Mouse (Mus musculus) midbrain, embryonic 14.5 days (tissue): ENCODE results near the gene Sars2. TPM values are rescaled to one million over a fixed set of nuclear protein-coding genes. Genes with fewer than 3 reads are reported as not detected.

Source experiments
- ATAC-seq: fragments of 200-750 bp; cut with Nextera tagmentation; 2 replicates; pipeline ENCODE4 v1.8.0; 2017; ENCODE audit warnings: moderate number of reproducible peaks, moderate library complexity; ENCODE audit not compliant: low FRiP score, low TSS enrichment
- DNase-seq: peaks from one replicate; pipeline ENCODE4 v3.0.0-alpha.2; 2015
- H3K27ac ChIP-seq: fragments of 300-500 bp; sonication (generic); replicated peaks from 2 replicates; pipeline ENCODE4 v1.5.1; 2014; ENCODE audit warnings: mild to moderate bottlenecking, low read depth, low read length, moderate library complexity
- H3K27me3 ChIP-seq: fragments of 300-500 bp; sonication (generic); 2 replicates; pipeline ENCODE4 v1.6.1; 2014; ENCODE audit warnings: low read length, control low read depth, mixed read lengths; ENCODE audit not compliant: control insufficient read depth, insufficient read depth
- H3K36me3 ChIP-seq: fragments of 300-500 bp; sonication (generic); 2 replicates; pipeline ENCODE4 v1.6.1; 2014; ENCODE audit warnings: low read length, control low read depth; ENCODE audit not compliant: control insufficient read depth, insufficient read depth
- H3K4me1 ChIP-seq: fragments of 300-500 bp; sonication (generic); 2 replicates; pipeline ENCODE4 v1.6.1; 2014; ENCODE audit warnings: mild to moderate bottlenecking, antibody characterized with exemption, low read length, control low read depth; ENCODE audit not compliant: control insufficient read depth, insufficient read depth
- H3K4me2 ChIP-seq: fragments of 300-500 bp; sonication (generic); 2 replicates; pipeline ENCODE4 v1.6.1; 2014; ENCODE audit warnings: mild to moderate bottlenecking, low read length, moderate library complexity
- H3K4me3 ChIP-seq: fragments of 300-500 bp; sonication (generic); replicated peaks from 2 replicates; pipeline ENCODE4 v1.5.1; 2014; ENCODE audit warnings: low read depth, low read length
- H3K9ac ChIP-seq: fragments of 300-500 bp; sonication (generic); replicated peaks from 2 replicates; pipeline ENCODE4 v1.6.1; 2014; ENCODE audit warnings: mild to moderate bottlenecking, low read length, moderate library complexity
- H3K9me3 ChIP-seq: fragments of 300-500 bp; sonication (generic); 2 replicates; pipeline ENCODE4 v1.6.1; 2016; ENCODE audit warnings: low read length, control low read depth, mixed read lengths; ENCODE audit not compliant: control insufficient read depth
- WGBS: fragments of 180-500 bp; shearing (Covaris S2); extraction: QIAGEN DNeasy Blood & Tissue Kit; methylation state at CpG from one replicate; pipeline ENCODE4 v1.1.7; 2014; 5-methylcytosine and 5-hydroxymethylcytosine counted together
- polyA plus RNA-seq: library from polyadenylated mRNA; unstranded; fragments of >200 nt; fragmentation: Nextera tagmentation; extraction: Ambion mirVana; gene quantifications from 2 replicates; pipeline ENCODE4 v1.2.1, GENCODE M21; 2014

The Sars2 gene
- polyA plus RNA-seq, 1 experiment from 2014 or later: 16.8 TPM

DNA sequence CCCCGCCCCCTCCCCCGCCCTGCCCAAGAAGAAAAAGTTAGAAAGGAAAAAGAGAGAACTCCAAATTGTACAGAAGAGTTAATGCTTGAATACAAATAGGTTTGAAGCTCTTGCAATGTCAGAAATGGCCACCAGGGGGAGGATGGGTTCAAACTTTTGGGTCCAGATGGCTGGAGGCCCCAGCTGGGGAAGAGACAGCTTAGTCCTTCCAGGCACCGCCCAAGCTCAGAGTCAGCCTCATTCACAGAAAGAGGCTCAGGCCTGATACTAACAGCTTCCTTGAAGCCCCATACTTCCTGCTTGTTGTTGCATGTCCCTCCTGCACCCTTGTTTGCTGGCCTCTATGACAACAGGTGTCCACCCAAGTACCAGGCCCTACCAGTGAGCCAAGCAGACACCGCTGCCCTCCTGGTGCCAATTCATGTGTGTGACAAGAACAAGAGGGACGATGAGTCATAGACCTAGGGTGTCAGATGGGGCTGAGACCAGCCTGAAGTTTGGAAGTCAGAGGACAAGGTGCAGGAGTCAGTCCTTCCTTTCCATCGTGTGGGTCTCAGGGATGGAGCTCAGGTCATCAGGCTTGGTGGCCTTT, 38.4 kb downstream of the Sars2 start:
- Histone ChIP-seq H3K9ac (no peak overlapping the region), H3K4me1 (no peaks in the 10 kb centered on the region)
- WGBS: 48% methylated on average over 6 of the region's 6 CpGs

DNA sequence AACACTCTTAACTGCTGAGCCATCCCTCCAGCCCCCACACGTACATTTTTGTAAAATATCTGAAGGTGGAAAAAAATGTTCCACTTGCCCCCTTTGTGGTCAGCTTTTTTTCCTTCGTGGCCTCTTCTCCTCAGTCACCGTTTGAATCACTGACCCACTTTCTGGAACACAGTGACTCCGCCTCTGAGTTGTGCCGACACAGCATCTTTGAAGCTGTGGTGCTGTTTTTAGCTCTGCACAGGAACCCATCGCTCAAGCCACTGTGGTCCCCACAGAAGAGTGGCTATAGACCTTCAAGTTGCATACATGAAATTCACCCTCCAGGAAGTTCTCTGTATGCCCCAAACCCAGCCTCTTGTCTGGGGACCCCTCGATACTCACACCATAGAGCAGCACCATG, 39.1 kb downstream of the Sars2 start:
- WGBS: 86% methylated on average over 7 of the region's 7 CpGs
- Histone ChIP-seq H3K4me1 (no peaks in the 10 kb centered on the region), H3K4me2 (no peak overlapping the region), H3K9ac (no peak overlapping the region), H3K4me3 (no peak overlapping the region), H3K9me3 (no peaks in the 10 kb centered on the region), H3K36me3 (peaks cover 39% of the 10 kb centered on the region), H3K27me3 (no peaks in the 10 kb centered on the region), H3K27ac (no peak overlapping the region)
- no peak for ATAC-seq
- no peak for DNase-seq

More for the DNA sequence above, 38.4 kb downstream of the Sars2 start:
- no peak overlapping the region for H3K27ac ChIP-seq
- DNase-seq (peak; percentile 93), ATAC-seq (0 out of 2 replicates have a peak, but pooled peaks have one; percentile 31)
- no peak overlapping the region for H3K4me2 ChIP-seq
- peaks cover 36% of the 10 kb centered on the region for H3K36me3 ChIP-seq
- no peak overlapping the region for H3K4me3 ChIP-seq
- H3K27me3 ChIP-seq: no peaks in the 10 kb centered on the region
- H3K9me3 ChIP-seq: no peaks in the 10 kb centered on the region

DNA sequence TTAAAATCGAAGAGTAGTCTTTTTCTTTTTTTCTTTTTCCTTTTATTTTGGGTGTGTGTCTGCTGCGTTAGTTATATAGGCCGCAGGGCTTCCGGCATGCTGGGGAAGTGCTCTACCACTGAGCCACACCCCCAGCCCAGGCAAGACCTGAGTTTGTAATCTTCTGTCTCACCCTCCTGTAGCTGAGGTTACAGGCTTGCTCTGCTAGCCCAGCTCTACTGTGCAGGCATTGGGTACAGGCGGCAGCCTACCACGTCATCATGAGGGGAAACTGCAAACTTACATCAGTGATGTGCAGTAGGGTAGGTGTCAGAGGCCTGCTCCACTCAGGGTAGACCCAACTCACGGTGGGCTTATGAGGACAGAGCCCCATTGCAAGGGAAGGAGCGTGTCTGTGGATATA, 39.5 kb downstream of the Sars2 start:
- no peak overlapping the region for H3K9ac ChIP-seq
- no peak overlapping the region for H3K27ac ChIP-seq
- no peaks in the 10 kb centered on the region for H3K4me1 ChIP-seq
- no peaks in the 10 kb centered on the region for H3K27me3 ChIP-seq
- no peak overlapping the region for H3K4me2 ChIP-seq
- H3K36me3 ChIP-seq: peaks cover 41% of the 10 kb centered on the region
- no peaks in the 10 kb centered on the region for H3K9me3 ChIP-seq
- no peak overlapping the region for H3K4me3 ChIP-seq
- no peak for ATAC-seq
- DNase-seq: no peak
- WGBS: 92% methylated on average over 8 of the region's 8 CpGs

- no peak for ATAC-seq
- 72% methylated on average over 5 of the region's 5 CpGs for WGBS
- Histone ChIP-seq H3K27me3 (no peaks in the 10 kb centered on the region), H3K9ac (no peak overlapping the region), H3K4me1 (no peaks in the 10 kb centered on the region), H3K36me3 (peaks cover 42% of the 10 kb centered on the region), H3K4me2 (no peak overlapping the region), H3K4me3 (no peak overlapping the region), H3K9me3 (no peaks in the 10 kb centered on the region), H3K27ac (no peak overlapping the region)
- DNase-seq: no peak
Observed at GRCm38 (mm10) chr7:28785161-28785560, 43.4 kb downstream of the Sars2 start.

- H3K36me3 ChIP-seq: peaks cover 36% of the 10 kb centered on the region
- no peaks in the 10 kb centered on the region for H3K9me3 ChIP-seq
- no peak for ATAC-seq
- no peaks in the 10 kb centered on the region for H3K27me3 ChIP-seq
- no peaks in the 10 kb centered on the region for H3K4me1 ChIP-seq
- H3K4me3 ChIP-seq: no peak overlapping the region
- WGBS: 93% methylated on average over 9 of the region's 9 CpGs
- DNase-seq: no peak
- H3K27ac ChIP-seq: no peak overlapping the region
- no peak overlapping the region for H3K9ac ChIP-seq
- H3K4me2 ChIP-seq: no peak overlapping the region
Observed at GRCm38 (mm10) chr7:28787884-28788283, 46.1 kb downstream of the Sars2 start.

DNA sequence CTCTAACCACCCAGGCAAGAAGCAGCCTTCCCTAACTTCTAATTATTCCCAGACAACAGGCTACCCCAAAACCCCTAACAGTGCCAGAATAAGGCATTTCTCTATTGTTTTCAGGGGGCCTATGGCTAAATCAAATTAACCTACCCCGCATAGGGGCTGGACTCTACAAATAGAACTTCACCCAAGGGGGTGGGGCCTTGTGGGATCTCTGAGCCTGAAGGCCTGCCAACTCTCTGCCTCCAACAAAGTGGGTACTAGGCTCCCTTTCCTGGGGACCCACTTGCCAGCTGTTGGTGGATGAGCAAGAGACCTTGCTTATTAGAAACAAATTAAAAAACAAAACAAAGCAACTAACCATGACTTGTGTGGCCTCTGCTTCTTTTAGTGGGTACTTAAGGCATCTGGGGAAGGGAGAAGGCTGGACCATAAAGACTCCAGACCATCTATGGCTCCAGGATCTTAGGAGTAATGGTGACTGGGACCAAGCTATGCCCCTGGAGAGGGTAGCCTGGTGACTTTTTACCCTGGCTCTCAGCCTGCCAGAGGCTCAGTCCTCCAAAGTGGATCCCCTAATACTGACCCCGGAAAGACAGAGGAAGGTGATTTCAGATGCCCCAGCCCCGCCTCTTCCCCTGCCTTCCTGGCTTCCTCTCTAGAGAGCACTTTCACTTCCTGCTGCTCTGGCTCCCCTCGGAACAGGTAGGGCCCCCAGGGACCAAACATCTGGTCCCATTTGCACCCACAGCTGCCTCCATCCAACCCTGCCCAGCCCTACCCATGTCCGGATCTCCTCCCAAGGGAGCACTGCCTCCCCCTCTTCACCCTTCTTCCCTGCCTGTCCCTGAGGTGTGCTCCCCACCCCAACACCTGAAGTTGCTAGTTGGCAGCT, 46.8 kb downstream of the Sars2 start, which contains the start of gene Rinl:
Gene Rinl, plus strand, starts transcription at position 663 of the 889 bp plus-strand sequence.
- H3K9ac ChIP-seq: no peak within 1 kb of the TSS
- no peaks in the 10 kb centered on the region for H3K27me3 ChIP-seq
- no peak within 1 kb of the TSS for H3K4me3 ChIP-seq
- H3K27ac ChIP-seq: no peak within 1 kb of the TSS
- H3K4me1 ChIP-seq: no peaks in the 10 kb centered on the region
- no peaks in the 10 kb centered on the region for H3K9me3 ChIP-seq
- no peak within 1 kb of the TSS for H3K4me2 ChIP-seq
- DNase-seq: no peak
- WGBS: 85% methylated on average over 5 of the region's 5 CpGs
- no peak for ATAC-seq
- H3K36me3 ChIP-seq: peaks cover 31% of the 10 kb centered on the region

DNA sequence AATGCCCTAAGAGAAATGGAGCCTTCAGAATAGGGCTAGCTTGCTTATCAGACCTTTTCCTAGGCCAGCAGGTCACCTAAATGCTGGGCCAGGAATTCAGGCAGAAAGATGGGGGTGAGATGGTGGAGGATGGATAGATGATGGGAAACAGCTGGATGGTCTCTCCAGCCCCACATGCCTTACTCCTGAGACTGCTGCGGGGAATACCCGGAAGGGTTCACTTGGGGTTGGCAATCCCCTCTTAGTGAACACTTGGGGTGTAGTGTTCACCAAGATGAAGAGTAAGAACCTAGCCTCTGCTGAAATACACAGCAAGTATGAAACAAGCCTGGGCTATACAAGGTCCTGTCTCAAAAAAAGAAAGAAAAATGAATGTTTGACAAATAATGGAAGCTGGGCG, 47.4 kb downstream of the Sars2 start:
- H3K4me1 ChIP-seq: no peaks in the 10 kb centered on the region
- H3K4me3 ChIP-seq: no peak overlapping the region
- H3K9ac ChIP-seq: no peak overlapping the region
- no peaks in the 10 kb centered on the region for H3K9me3 ChIP-seq
- no peaks in the 10 kb centered on the region for H3K27me3 ChIP-seq
- DNase-seq: no peak
- no peak overlapping the region for H3K27ac ChIP-seq
- 88% methylated on average over 3 of the region's 3 CpGs for WGBS
- peaks cover 25% of the 10 kb centered on the region; the same call in 1 of the 2 replicates for H3K36me3 ChIP-seq
- ATAC-seq: no peak
- H3K4me2 ChIP-seq: no peak overlapping the region

GRCm38 (mm10) chr7:28790066-28790806, 48.4 kb downstream of the Sars2 start:
- DNase-seq (peak; percentile 38), ATAC-seq (no peak)
- Histone ChIP-seq H3K9ac (no peak overlapping the region), H3K9me3 (no peaks in the 10 kb centered on the region), H3K4me3 (no peak overlapping the region), H3K36me3 (peaks cover 18% of the 10 kb centered on the region; the same call in 1 of the 2 replicates), H3K4me2 (no peak overlapping the region), H3K4me1 (no peaks in the 10 kb centered on the region), H3K27ac (no peak overlapping the region), H3K27me3 (no peaks in the 10 kb centered on the region)
- WGBS: 52% methylated on average over 8 of the region's 8 CpGs
